Mouse (Mus musculus) telencephalon, adult 2 months (tissue): ENCODE data around the gene Bcr.

Experiments used
- DNase-seq: peaks from one replicate; pipeline ENCODE4 v3.0.0-alpha.2; 2011; ENCODE audit warnings: low read depth, low spot score

The Bcr gene

GRCm38 (mm10) chr10:75129283-75129710 lies 68.9 kb downstream of the Bcr start:
- DNase-seq, result no peak

- no peak for DNase-seq
These were observed 70.1 kb downstream of the Bcr start for GRCm38 (mm10) chr10:75130372-75131046.

- DNase-seq, result no peak
These were observed 71.2 kb downstream of the Bcr start for GRCm38 (mm10) chr10:75131625-75132024.

GRCm38 (mm10) chr10:75134861-75135517 lies 74.6 kb downstream of the Bcr start:
- no peak for DNase-seq

- peak; percentile 55 for DNase-seq
These were observed 75.2 kb downstream of the Bcr start for GRCm38 (mm10) chr10:75135518-75136162.

GRCm38 (mm10) chr10:75137148-75137547 lies 76.8 kb downstream of the Bcr start:
- DNase-seq, result no peak

GRCm38 (mm10) chr10:75145221-75145620 lies 84.8 kb downstream of the Bcr start:
- no peak for DNase-seq

- no peak for DNase-seq
These were observed 85.6 kb downstream of the Bcr start for GRCm38 (mm10) chr10:75146001-75146400.

GRCm38 (mm10) chr10:75146619-75147018 lies 86.2 kb downstream of the Bcr start:
- no peak for DNase-seq

GRCm38 (mm10) chr10:75148295-75148694 lies 87.9 kb downstream of the Bcr start:
- no peak for DNase-seq

- no peak for DNase-seq
These were observed 90.0 kb downstream of the Bcr start for GRCm38 (mm10) chr10:75150361-75150760.

- peak; percentile 77 for DNase-seq
These were observed 90.9 kb downstream of the Bcr start for GRCm38 (mm10) chr10:75151311-75151710.

GRCm38 (mm10) chr10:75156835-75157234 lies 96.4 kb downstream of the Bcr start:
- no peak for DNase-seq

GRCm38 (mm10) chr10:75157713-75158112 lies 97.3 kb downstream of the Bcr start:
- no peak for DNase-seq

- DNase-seq, result no peak
These were observed 98.0 kb downstream of the Bcr start for GRCm38 (mm10) chr10:75158356-75158755.

GRCm38 (mm10) chr10:75160171-75160900 lies 99.9 kb downstream of the Bcr start:
- DNase-seq, result no peak

GRCm38 (mm10) chr10:75165825-75166481 lies 105.6 kb downstream of the Bcr start:
- no peak for DNase-seq

- no peak for DNase-seq
These were observed 106.2 kb downstream of the Bcr start for GRCm38 (mm10) chr10:75166601-75167000.

- DNase-seq, result peak; percentile 40
These were observed 109.9 kb downstream of the Bcr start for GRCm38 (mm10) chr10:75170207-75170850.

GRCm38 (mm10) chr10:75173056-75173455 lies 112.7 kb downstream of the Bcr start:
- DNase-seq, result no peak

- DNase-seq, result no peak
These were observed 113.3 kb downstream of the Bcr start for GRCm38 (mm10) chr10:75173712-75174111.
